Mouse (Mus musculus) monocyte, adult 2 months (primary cell): ENCODE data around the gene Mgea5.
A peak's percentile ranks its signal among the peaks of the same experiment; 100 is the strongest.

Experiments used
- DNase-seq, 2 experiments: peaks; one replicate each; pipeline ENCODE4 v3.0.0; 2022; ENCODE audit warnings: low spot score in 2 of 2, low read depth in 1 of 2

Gene Mgea5

GRCm38 (mm10) chr19:45749243-45750043, 34.2 kb downstream of the Mgea5 start, which contains the start of gene Npm3:
Gene Npm3 (minus strand): TSS chr19:45749591.
- peak; percentile 21 to 56 for DNase-seq

DNA sequence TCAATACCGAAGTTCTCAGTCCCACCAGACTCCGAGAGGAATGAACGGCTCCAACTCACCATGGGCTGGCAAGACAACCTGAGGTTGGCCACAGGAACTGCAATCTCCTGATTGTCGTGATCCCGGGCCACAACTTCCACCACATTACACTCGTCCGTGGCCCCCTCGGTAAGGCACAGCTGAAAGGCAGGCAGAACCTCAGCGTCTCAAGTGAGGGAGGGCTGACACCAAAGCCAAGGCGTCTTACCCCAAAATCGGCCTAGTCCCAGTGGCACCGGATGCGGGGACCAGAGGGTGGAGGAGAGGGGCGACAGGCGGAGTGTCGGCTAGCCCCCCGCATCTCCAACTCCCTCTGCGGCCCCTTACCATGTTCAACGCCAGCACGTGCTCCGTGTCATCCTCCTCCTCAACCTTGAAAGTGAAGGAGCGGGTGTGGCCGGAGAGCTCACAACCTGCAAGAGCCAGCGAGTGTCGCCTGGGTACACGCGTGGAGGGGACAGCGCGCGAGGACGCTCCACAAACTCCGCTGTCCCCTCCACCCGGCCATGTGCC, 34.9 kb downstream of the Mgea5 start:
- no peak for DNase-seq

DNA sequence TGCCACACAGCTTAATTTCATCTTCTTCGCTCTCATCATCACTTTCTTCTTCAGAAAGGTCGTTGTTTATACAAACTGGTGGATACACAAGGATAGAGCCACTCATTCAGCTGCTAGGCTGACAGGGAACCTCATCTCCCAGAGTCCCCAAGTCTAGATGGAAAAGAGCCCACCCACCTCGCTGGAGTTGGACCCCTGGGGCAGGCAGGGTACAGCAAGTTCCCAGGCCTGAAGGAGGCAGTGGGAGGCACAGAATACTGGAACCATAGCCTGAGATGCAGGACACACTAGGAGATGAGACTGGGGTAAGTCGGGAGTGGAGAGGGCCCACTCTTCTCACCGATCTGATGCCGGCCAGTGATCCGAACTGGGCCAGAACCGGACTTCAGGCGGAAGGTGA, 35.4 kb downstream of the Mgea5 start:
- no peak for DNase-seq

DNA sequence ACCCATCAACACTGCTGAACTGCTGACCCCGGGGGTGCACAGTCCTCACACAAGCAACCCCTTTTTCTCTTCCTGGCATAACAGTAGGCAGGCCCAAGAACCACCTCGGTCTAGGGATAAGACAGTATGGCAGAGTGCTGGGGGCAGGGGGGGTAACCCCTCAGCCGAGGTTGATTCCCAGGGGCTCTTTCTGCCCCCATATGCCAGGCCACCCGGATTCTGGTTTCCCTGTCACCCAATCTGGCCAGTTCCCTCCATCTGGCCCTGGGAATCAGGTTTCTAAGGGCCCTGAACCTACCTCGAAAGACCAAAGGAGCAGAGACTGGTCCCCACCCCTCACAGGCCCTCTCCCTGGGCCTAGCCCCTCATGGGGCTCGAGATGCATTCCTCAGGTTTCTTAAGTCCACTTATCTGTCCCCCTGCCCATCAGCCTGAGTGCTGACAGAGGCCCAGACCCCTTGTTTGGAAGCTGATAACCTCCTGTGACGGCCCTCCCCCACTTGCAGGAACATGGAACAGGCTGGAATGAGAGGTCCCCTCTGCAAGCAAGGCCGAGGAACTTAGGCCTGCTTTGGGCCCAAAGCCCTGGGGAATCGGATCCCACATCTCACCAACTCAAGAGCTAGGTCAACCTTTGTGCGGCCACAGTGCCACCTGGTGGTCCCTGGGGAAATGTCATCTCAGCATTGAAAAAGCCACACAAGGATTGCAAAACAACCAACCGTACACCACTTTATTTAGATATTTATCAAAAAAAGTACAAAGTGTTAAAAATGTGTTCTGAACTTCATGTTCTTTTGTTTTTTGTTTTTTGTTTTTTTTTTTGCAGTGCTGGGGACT, 36.4 kb downstream of the Mgea5 start:
- peak; percentile 59 to 82 for DNase-seq

DNA sequence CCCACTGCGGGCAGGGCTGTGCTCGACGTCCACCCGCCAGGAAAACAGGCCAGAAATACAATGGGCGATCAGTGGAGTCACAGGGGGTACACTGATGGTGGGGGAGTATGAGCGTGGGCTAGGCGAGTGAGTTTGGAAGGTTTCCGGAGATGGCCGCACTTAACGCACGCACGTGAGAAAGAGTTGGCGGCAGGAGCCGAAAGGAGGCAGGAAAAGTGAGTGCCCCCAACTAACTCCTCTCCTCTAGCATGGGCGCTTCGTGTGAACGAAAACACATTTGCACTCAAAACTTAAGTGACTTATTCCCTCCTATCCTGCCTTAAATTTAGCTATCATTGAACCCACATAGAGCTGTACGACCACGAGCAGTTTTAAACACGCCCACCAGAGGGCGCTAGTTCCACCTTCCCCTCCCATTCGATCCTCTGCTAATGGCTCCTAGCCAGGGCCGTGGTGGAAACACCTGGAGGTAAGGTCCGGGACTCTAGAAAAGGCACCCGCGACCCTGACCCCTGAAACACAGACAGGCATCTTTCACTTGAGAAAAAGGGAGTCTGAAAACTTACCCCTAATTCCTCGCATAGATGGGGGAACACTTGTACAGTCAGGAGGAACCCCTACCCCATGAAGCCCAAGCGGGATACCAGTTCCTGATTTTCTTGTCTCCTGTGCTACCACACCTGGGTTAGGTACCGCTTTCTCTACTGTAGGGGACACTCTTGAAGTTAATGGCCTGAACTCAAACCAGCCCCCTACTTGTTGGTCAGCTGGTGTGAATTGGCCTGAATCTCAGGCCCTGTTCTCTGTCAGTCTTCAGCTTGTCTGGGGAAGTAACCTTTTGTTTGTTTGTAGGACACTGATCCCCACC, 37.2 kb downstream of the Mgea5 start:
- peak; percentile 17 to 54 for DNase-seq

DNA sequence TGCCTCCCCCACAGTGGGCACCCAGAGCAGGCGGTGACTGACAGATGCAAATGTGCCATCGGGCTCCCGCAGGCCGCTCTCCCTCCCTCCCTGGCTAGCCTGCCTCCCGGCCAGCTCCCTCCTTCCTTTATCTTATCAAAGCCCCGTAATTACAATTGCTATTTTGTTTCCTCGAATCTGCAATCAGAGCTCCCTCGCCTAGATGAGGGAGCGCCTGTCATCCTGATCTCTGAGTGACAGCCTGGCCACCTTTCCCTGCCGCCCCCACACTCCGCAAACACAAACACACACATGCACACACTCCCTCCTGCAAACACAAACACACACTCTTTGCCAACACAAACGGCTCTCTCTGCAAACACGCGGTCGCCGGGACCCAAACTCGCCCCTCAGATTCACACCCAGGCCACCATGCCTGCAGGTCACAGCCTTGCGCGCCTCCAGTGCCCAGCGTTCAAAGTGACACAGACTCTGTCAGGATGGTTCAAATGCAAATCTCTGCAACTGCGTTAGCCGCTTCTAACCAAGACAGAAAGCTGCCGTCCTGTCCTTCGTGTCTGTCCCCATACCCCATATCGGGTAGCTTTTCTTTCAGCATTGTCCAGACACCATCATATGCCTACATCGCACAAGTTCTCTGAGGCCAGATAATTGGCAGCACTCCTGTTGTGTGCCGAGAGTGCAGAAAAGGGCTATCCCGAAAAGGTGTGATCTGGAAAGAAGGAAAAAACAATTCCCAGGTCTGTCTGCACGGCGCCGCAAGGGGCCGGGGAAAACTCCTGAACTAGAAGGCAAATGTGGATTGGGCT, 38.1 kb downstream of the Mgea5 start:
- no peak for DNase-seq

GRCm38 (mm10) chr19:45743619-45744018, 40.0 kb downstream of the Mgea5 start:
- DNase-seq = no peak

DNA sequence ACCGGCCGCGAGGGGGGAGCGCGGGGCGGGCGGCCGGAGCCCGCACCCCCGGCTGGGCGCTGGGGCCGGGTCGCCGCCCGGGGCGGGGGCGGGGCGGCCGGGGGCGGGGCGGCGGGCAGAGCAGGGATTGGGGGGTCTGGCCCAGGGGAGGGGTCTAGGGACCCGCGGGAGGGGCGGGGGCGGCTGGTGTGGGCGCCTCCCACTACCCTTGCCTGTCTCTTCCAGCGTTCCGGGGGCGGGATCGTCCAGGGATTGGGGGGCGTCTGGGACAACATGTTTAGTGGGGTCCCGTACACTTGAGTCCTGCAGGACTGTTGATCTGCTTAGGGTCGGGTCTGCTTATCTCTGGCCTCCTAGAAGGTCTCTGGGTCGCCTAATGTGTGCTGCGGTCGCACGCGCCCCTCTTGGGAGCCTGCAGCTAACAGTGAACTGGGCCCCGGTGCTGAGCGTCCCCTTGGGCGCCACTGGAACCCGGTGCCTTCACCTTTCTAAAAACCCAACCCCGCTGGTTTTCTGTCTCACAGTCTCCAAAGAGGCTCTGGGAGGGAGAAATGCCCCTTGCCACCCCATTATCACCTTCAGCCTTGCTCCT, 40.6 kb downstream of the Mgea5 start:
- no peak for DNase-seq

DNA sequence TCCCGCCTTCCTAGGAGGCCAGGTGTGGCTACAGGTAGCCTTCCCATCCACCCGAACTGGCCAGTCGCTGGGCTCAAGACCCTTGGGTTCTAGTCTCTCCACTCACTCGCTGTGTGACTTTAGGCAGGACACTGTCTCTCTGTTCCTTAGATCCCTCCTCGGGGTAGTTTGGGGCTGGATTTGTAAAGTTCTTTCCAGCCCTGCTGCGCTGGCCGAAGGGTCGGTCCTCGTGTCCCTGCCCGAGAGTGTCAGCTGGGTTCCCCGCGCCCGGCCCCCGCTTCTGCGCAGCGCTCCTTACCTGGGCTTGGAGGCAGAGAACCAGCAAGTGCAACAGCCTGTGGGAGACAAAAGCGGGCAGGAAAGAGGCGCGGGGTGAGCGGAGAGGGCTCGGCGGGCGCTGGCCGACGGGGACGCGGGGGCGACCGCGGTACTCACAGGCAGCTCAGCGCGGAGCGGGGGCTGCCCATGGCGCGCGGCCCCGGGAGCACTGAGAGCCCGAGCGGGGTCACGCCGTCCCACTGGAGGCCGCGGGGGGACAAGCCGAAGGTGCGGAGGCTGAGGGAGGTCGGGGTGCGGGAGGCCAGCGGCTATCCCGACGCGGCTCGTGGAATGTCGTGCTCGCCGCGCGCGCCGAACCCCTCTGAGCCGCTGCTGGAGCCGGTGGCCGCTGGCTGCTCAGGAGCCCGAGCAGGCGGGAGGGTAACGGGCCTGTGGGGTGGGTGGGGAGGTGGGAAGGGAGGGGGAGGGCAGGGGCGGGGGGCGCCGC, 41.2 kb downstream of the Mgea5 start, which contains the start of gene Fgf8:
Gene Fgf8, minus strand, starts transcription at position 698 of the 766 bp plus-strand sequence.
- no peak for DNase-seq

- DNase-seq = no peak
Measured at GRCm38 (mm10) chr19:45741431-45742217, 42.0 kb downstream of the Mgea5 start.

DNA sequence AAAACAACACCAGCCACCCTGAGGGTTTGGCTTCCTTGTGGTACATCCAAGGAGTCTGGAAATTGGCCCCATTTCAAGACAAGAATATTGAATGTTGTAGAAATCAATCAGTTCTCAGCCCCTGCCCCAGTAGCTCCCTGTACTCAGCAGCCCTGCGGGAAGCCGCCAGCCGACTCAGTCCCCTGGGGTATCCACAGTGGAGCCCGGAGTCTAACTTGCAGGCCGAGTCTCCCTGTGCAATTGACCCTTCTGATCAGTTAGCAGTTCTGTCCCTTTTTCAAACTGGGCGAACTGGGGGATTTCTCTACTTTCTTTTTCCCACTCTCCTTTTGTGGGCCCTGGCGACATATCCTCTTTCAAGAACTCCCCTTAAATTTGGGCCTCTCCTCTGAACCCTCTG, 42.8 kb downstream of the Mgea5 start:
- no peak for DNase-seq

GRCm38 (mm10) chr19:45740233-45740632, 43.4 kb downstream of the Mgea5 start:
- DNase-seq = no peak

GRCm38 (mm10) chr19:45738521-45738920, 45.1 kb downstream of the Mgea5 start:
- no peak for DNase-seq

DNA sequence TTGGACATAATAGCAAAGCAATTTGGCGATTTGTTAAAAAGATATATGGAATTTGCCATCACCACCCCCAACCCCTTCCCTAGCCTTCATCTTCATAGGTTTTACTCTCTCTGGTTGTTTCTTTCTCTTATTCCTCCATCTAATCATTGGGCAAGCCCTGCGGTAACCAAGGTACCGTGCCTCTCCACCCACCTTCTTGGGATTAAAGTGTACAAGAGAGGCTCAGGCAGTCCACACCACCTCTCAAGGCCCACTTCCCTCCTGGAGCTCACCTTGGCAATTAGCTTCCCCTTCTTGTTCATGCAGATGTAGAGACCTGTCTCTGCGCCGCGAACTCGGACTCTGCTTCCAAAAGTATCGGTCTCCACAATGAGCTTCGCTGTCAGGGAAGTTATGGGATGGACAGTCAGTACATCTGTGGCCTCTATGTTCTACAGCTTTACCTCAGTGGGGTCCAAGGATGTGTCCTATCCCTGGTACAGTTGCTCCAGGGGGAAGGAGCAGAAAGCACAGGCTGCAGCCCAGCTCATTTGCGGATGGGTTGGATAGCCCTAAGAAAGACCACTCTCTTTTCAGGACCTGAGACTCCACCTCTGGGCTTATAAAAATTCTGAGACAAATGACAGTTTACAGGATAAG, 45.7 kb downstream of the Mgea5 start:
- no peak for DNase-seq

- DNase-seq = no peak
Measured at GRCm38 (mm10) chr19:45737208-45737845, 46.3 kb downstream of the Mgea5 start.

GRCm38 (mm10) chr19:45736855-45737207, 46.8 kb downstream of the Mgea5 start:
- DNase-seq = no peak

- DNase-seq = no peak
Measured at GRCm38 (mm10) chr19:45736241-45736640, 47.4 kb downstream of the Mgea5 start.
